Mouse (Mus musculus): ENCODE measurements at regions not wholly inside any gene's neighbourhood (a gene's known extent, or its start where the extent isn't known, plus 50 kb on each side); places are given as distances from the start of the nearest gene placed in this dataset.

GRCm38 (mm10) chr1:128535537-128536150 lies 56.4 kb downstream of the Cxcr4 start:
- 43% methylated on average over 10 of the region's 10 CpGs for WGBS
- no peak overlapping the region for H3K27ac ChIP-seq

GRCm38 (mm10) chr1:128532632-128533031 lies 59.5 kb downstream of the Cxcr4 start:
- Histone ChIP-seq H3K4me3 (no peak overlapping the region), H3K9me3 (no peaks in the 10 kb centered on the region), H3K4me2 (no peak overlapping the region), H3K27ac (no peak overlapping the region), H3K9ac (no peak overlapping the region), H3K27me3 (no peaks in the 10 kb centered on the region), H3K4me1 (no peaks in the 10 kb centered on the region), H3K36me3 (no peaks in the 10 kb centered on the region)
- no peak for ATAC-seq (ENCODE audit: insufficient number of reproducible peaks, low FRiP score, low TSS enrichment, low read depth)
- WGBS = 12% methylated on average over 4 of the region's 4 CpGs

More at GRCm38 (mm10) chr1:128535537-128536150, 56.4 kb downstream of the Cxcr4 start:
- ATAC-seq (ENCODE audit: insufficient number of reproducible peaks, low FRiP score, low TSS enrichment, low read depth) = no peak
- Histone ChIP-seq H3K4me2 (no peak overlapping the region), H3K4me3 (no peak overlapping the region), H3K9me3 (no peaks in the 10 kb centered on the region), H3K36me3 (no peaks in the 10 kb centered on the region), H3K4me1 (no peaks in the 10 kb centered on the region), H3K27me3 (no peaks in the 10 kb centered on the region), H3K9ac (no peak overlapping the region)

- Histone ChIP-seq H3K4me3 (no peak overlapping the region), H3K4me2 (no peak overlapping the region), H3K36me3 (no peaks in the 10 kb centered on the region), H3K9me3 (no peaks in the 10 kb centered on the region), H3K9ac (no peak overlapping the region), H3K27ac (no peak overlapping the region), H3K4me1 (no peaks in the 10 kb centered on the region), H3K27me3 (no peaks in the 10 kb centered on the region)
- no peak for ATAC-seq (ENCODE audit: insufficient number of reproducible peaks, low FRiP score, low TSS enrichment, low read depth)
- WGBS = 84% methylated on average over 4 of the region's 4 CpGs
Measured at GRCm38 (mm10) chr1:128529808-128530545, 62.1 kb downstream of the Cxcr4 start.

GRCm38 (mm10) chr1:128519234-128519633 lies 72.9 kb downstream of the Cxcr4 start:
- Histone ChIP-seq H3K27ac (no peak overlapping the region), H3K4me3 (no peak overlapping the region), H3K4me2 (no peak overlapping the region), H3K27me3 (no peaks in the 10 kb centered on the region), H3K36me3 (no peaks in the 10 kb centered on the region), H3K4me1 (no peaks in the 10 kb centered on the region), H3K9ac (no peak overlapping the region), H3K9me3 (no peaks in the 10 kb centered on the region)
- no peak for ATAC-seq (ENCODE audit: insufficient number of reproducible peaks, low FRiP score, low TSS enrichment, low read depth)
- WGBS = 80% methylated on average over 4 of the region's 4 CpGs

GRCm38 (mm10) chr1:128518514-128518913 lies 73.6 kb downstream of the Cxcr4 start:
- WGBS = 90% methylated on average over 5 of the region's 5 CpGs
- H3K27ac ChIP-seq = no peak overlapping the region
- H3K4me1 ChIP-seq = no peaks in the 10 kb centered on the region
- H3K27me3 ChIP-seq = no peaks in the 10 kb centered on the region
- no peaks in the 10 kb centered on the region for H3K9me3 ChIP-seq
- H3K36me3 ChIP-seq = no peaks in the 10 kb centered on the region
- no peak for ATAC-seq (ENCODE audit: insufficient number of reproducible peaks, low FRiP score, low TSS enrichment, low read depth)
- H3K4me3 ChIP-seq = no peak overlapping the region
- H3K4me2 ChIP-seq = no peak overlapping the region
- no peak overlapping the region for H3K9ac ChIP-seq

- WGBS = 85% methylated on average over 1 of the region's 1 CpGs
- Histone ChIP-seq H3K36me3 (no peaks in the 10 kb centered on the region), H3K4me1 (no peaks in the 10 kb centered on the region), H3K27me3 (no peaks in the 10 kb centered on the region), H3K4me3 (no peak overlapping the region), H3K4me2 (no peak overlapping the region), H3K27ac (no peak overlapping the region), H3K9me3 (no peaks in the 10 kb centered on the region), H3K9ac (no peak overlapping the region)
- ATAC-seq (ENCODE audit: insufficient number of reproducible peaks, low FRiP score, low TSS enrichment, low read depth) = no peak
Measured at GRCm38 (mm10) chr1:128517351-128517750, 74.7 kb downstream of the Cxcr4 start.

- no peaks in the 10 kb centered on the region for H3K27me3 ChIP-seq
- no peak overlapping the region for H3K27ac ChIP-seq
- H3K9ac ChIP-seq = no peak overlapping the region
- H3K36me3 ChIP-seq = no peaks in the 10 kb centered on the region
- H3K4me2 ChIP-seq = no peak overlapping the region
- H3K4me3 ChIP-seq = no peak overlapping the region
- ATAC-seq (ENCODE audit: insufficient number of reproducible peaks, low FRiP score, low TSS enrichment, low read depth) = no peak
- H3K4me1 ChIP-seq = no peaks in the 10 kb centered on the region
- H3K9me3 ChIP-seq = no peaks in the 10 kb centered on the region
- 83% methylated on average over 1 of the region's 1 CpGs for WGBS
Measured at GRCm38 (mm10) chr1:128514327-128514726, 77.8 kb downstream of the Cxcr4 start.

GRCm38 (mm10) chr1:128513911-128514310 lies 78.2 kb downstream of the Cxcr4 start:
- Histone ChIP-seq H3K4me3 (no peak overlapping the region), H3K9ac (no peak overlapping the region), H3K4me2 (no peak overlapping the region), H3K27ac (no peak overlapping the region), H3K4me1 (no peaks in the 10 kb centered on the region), H3K36me3 (no peaks in the 10 kb centered on the region), H3K27me3 (no peaks in the 10 kb centered on the region), H3K9me3 (no peaks in the 10 kb centered on the region)
- WGBS = 47% methylated on average over 2 of the region's 2 CpGs
- ATAC-seq (ENCODE audit: insufficient number of reproducible peaks, low FRiP score, low TSS enrichment, low read depth) = no peak

GRCm38 (mm10) chr1:128513153-128513552 lies 78.9 kb downstream of the Cxcr4 start:
- no peak overlapping the region for H3K4me2 ChIP-seq

GRCm38 (mm10) chr1:128508816-128509461 lies 83.2 kb downstream of the Cxcr4 start:
- no peak overlapping the region for H3K27ac ChIP-seq
- 73% methylated on average over 2 of the region's 2 CpGs for WGBS
- ATAC-seq (ENCODE audit: insufficient number of reproducible peaks, low FRiP score, low TSS enrichment, low read depth) = no peak
- H3K4me3 ChIP-seq = no peak overlapping the region
- H3K36me3 ChIP-seq = no peaks in the 10 kb centered on the region
- H3K9ac ChIP-seq = no peak overlapping the region
- H3K27me3 ChIP-seq = no peaks in the 10 kb centered on the region
- H3K9me3 ChIP-seq = no peaks in the 10 kb centered on the region
- H3K4me1 ChIP-seq = no peaks in the 10 kb centered on the region
- H3K4me2 ChIP-seq = no peak overlapping the region

More at GRCm38 (mm10) chr1:128513153-128513552, 78.9 kb downstream of the Cxcr4 start:
- no peak overlapping the region for H3K4me3 ChIP-seq
- no peaks in the 10 kb centered on the region for H3K9me3 ChIP-seq
- no peak overlapping the region for H3K9ac ChIP-seq
- no peak for ATAC-seq (ENCODE audit: insufficient number of reproducible peaks, low FRiP score, low TSS enrichment, low read depth)
- WGBS = 85% methylated on average over 4 of the region's 4 CpGs
- H3K4me1 ChIP-seq = no peaks in the 10 kb centered on the region
- no peak overlapping the region for H3K27ac ChIP-seq
- H3K36me3 ChIP-seq = no peaks in the 10 kb centered on the region
- H3K27me3 ChIP-seq = no peaks in the 10 kb centered on the region

- no peaks in the 10 kb centered on the region for H3K9me3 ChIP-seq
- no peaks in the 10 kb centered on the region for H3K36me3 ChIP-seq
- 84% methylated on average over 4 of the region's 4 CpGs for WGBS
- H3K4me1 ChIP-seq = no peaks in the 10 kb centered on the region
- no peak overlapping the region for H3K4me2 ChIP-seq
- H3K27me3 ChIP-seq = no peaks in the 10 kb centered on the region
- no peak overlapping the region for H3K9ac ChIP-seq
- ATAC-seq (ENCODE audit: insufficient number of reproducible peaks, low FRiP score, low TSS enrichment, low read depth) = no peak
- H3K4me3 ChIP-seq = no peak overlapping the region
- H3K27ac ChIP-seq = no peak overlapping the region
Measured at GRCm38 (mm10) chr1:128506551-128507313, 85.4 kb downstream of the Cxcr4 start.

- WGBS = 60% methylated on average over 4 of the region's 4 CpGs
- no peaks in the 10 kb centered on the region for H3K36me3 ChIP-seq
- no peaks in the 10 kb centered on the region for H3K4me1 ChIP-seq
- H3K4me3 ChIP-seq = no peak overlapping the region
- H3K9ac ChIP-seq = no peak overlapping the region
- no peak overlapping the region for H3K27ac ChIP-seq
- no peaks in the 10 kb centered on the region for H3K9me3 ChIP-seq
- no peak for ATAC-seq (ENCODE audit: insufficient number of reproducible peaks, low FRiP score, low TSS enrichment, low read depth)
- H3K4me2 ChIP-seq = no peak overlapping the region
- H3K27me3 ChIP-seq = no peaks in the 10 kb centered on the region
Measured at GRCm38 (mm10) chr1:128504371-128504770, 87.2 kb upstream of the Dars start.
